Mouse (Mus musculus) forebrain, embryonic 14.5 days (tissue): ENCODE data around the gene Fam126b. TPM values are rescaled to one million over a fixed set of nuclear protein-coding genes. Genes with fewer than 3 reads are reported as not detected.

Experiments used
- ATAC-seq: fragments of 200-750 bp; cut with Nextera tagmentation; 2 replicates; pipeline ENCODE4 v1.8.0; 2017; ENCODE audit warnings: mild to moderate bottlenecking, moderate library complexity
- DNase-seq: peaks from one replicate; pipeline ENCODE4 v3.0.0-alpha.2; 2015; ENCODE audit warnings: low spot score
- H3K27ac ChIP-seq: fragments of 300-500 bp; sonication (generic); 2 replicates; pipeline ENCODE4 v1.5.1; 2014; ENCODE audit warnings: low read depth, mild to moderate bottlenecking, control low read depth, low read length, moderate library complexity
- H3K27me3 ChIP-seq: fragments of 300-500 bp; sonication (generic); replicated peaks from 2 replicates; pipeline ENCODE4 v1.6.1; 2014; ENCODE audit warnings: low read length, control low read depth, mixed read lengths; ENCODE audit not compliant: control insufficient read depth, insufficient read depth
- H3K36me3 ChIP-seq: fragments of 300-500 bp; sonication (generic); 2 replicates; pipeline ENCODE4 v1.6.1; 2014; ENCODE audit warnings: low read length, control low read depth; ENCODE audit not compliant: control insufficient read depth, insufficient read depth
- H3K4me1 ChIP-seq: fragments of 300-500 bp; sonication (generic); 2 replicates; pipeline ENCODE4 v1.6.1; 2014; ENCODE audit warnings: antibody characterized with exemption, low read length, control low read depth; ENCODE audit not compliant: control insufficient read depth, insufficient read depth
- H3K4me2 ChIP-seq: fragments of 300-500 bp; sonication (generic); 2 replicates; pipeline ENCODE4 v1.6.1; 2014; ENCODE audit warnings: mild to moderate bottlenecking, control low read depth, low read length
- H3K4me3 ChIP-seq: fragments of 300-500 bp; sonication (generic); 2 replicates; pipeline ENCODE4 v1.5.1; 2014; ENCODE audit warnings: low read depth, low read length, control low read depth
- H3K9ac ChIP-seq: fragments of 300-500 bp; sonication (generic); 2 replicates; pipeline ENCODE4 v1.6.1; 2014; ENCODE audit warnings: mild to moderate bottlenecking, low read length, control low read depth, moderate library complexity
- H3K9me3 ChIP-seq: fragments of 300-500 bp; sonication (generic); replicated peaks from 2 replicates; pipeline ENCODE4 v1.6.1; 2016; ENCODE audit warnings: low read length, control low read depth, mixed read lengths; ENCODE audit not compliant: control insufficient read depth
- WGBS: fragments of 180-500 bp; shearing (Covaris S2); extraction: QIAGEN DNeasy Blood & Tissue Kit; methylation state at CpG from one replicate; pipeline ENCODE4 v1.1.7; 2014; 5-methylcytosine and 5-hydroxymethylcytosine counted together
- polyA plus RNA-seq: library from polyadenylated mRNA; unstranded; fragments of >200 nt; fragmentation: Nextera tagmentation; extraction: Ambion mirVana; gene quantifications from 2 replicates; pipeline ENCODE4 v1.2.1, GENCODE M21; 2014

Fam126b gene
- polyA plus RNA-seq, 1 experiment from 2014 or later = 10.5 TPM

GRCm38 (mm10) chr1:58482647-58483046 is 103.5 kb downstream of the Fam126b start:
- no peaks in the 10 kb centered on the region for H3K4me1 ChIP-seq
- H3K9me3 ChIP-seq = no peaks in the 10 kb centered on the region
- WGBS = 97% methylated on average over 4 of the region's 4 CpGs
- peaks cover 71% of the 10 kb centered on the region for H3K36me3 ChIP-seq
- H3K27me3 ChIP-seq = no peaks in the 10 kb centered on the region
- H3K4me2 ChIP-seq = no peak overlapping the region
- no peak overlapping the region for H3K27ac ChIP-seq
- DNase-seq (no peak), ATAC-seq (no peak)
- H3K4me3 ChIP-seq = no peak overlapping the region
- H3K9ac ChIP-seq = no peak overlapping the region

DNA sequence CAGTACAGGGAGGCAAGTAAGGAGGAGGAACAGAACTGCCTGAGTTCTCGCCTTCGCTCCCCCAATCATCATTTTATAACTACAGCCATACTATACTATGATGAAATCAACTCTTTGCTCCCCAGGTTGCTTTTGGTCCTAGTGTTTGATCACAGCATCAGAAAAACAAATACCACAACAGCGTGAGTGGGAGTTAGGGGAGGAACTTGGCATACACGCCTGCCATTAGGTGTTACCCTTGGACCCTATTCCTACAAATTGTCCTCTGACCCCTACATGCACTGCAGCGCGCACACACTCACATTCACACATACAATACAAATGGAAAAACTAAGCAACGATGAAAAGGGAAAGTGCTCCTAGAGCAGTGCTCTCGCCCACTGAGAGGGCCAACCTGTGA is 110.5 kb downstream of the Fam126b start:
- Histone ChIP-seq H3K27ac (no peak overlapping the region), H3K9me3 (no peaks in the 10 kb centered on the region), H3K4me3 (no peak overlapping the region), H3K36me3 (peaks cover 74% of the 10 kb centered on the region), H3K4me1 (no peaks in the 10 kb centered on the region), H3K27me3 (no peaks in the 10 kb centered on the region), H3K9ac (no peak overlapping the region), H3K4me2 (no peak overlapping the region)
- no peak for DNase-seq
- no peak for ATAC-seq
- 96% methylated on average over 8 of the region's 8 CpGs for WGBS

Other genes starting within 250 kb of the Fam126b start
- 443 and 469 TPM in 2 replicates for gene Bzw1, start 193.4 kb downstream of the Fam126b start, polyA plus RNA-seq
- 146 and 211 TPM in 2 replicates for gene Clk1, start 162.3 kb downstream of the Fam126b start, polyA plus RNA-seq
- gene Nif3l1, start 141.2 kb downstream of the Fam126b start, polyA plus RNA-seq = 67.6 and 74.1 TPM in 2 replicates
- 55.9 and 59.9 TPM in 2 replicates for gene Ppil3, start 140.8 kb downstream of the Fam126b start, polyA plus RNA-seq
- gene Orc2, start 81.2 kb downstream of the Fam126b start, polyA plus RNA-seq = 28.4 and 32.5 TPM in 2 replicates
- 175 and 197 TPM in 2 replicates for gene Ndufb3, start 61 bp upstream of the Fam126b start, polyA plus RNA-seq
- not detected in 2 replicates for gene Als2cr12, start 109.7 kb upstream of the Fam126b start, polyA plus RNA-seq
- gene Cflar, start 125.2 kb upstream of the Fam126b start, polyA plus RNA-seq = 18.3 and 18.7 TPM in 2 replicates
- 3.8 and 4.7 TPM in 2 replicates for gene Casp8, start 209.1 kb upstream of the Fam126b start, polyA plus RNA-seq